8 mouse cellular contexts compared by ENCODE assay signal in genomic region chr14:124410945-124411344, GRCm38 (mm10).
DNase-seq lines count a peak whose midpoint lies in the region; ATAC-seq and TF ChIP-seq lines count a peak whose summit lies in the region.

No protein-coding gene starts in this region.

- H3K36me3 ChIP-seq in forebrain, embryonic 12.5 days (replicated peaks): no peaks in the 10 kb centered on the region
- H3K36me3 ChIP-seq in forebrain, embryonic 16.5 days (ENCODE audit: control insufficient read depth, insufficient read depth): no peaks in the 10 kb centered on the region
- no peaks in the 10 kb centered on the region for H3K36me3 ChIP-seq in limb, embryonic 14.5 days (ENCODE audit: control insufficient read depth, insufficient read depth, low read length)
- no peaks in the 10 kb centered on the region for H3K36me3 ChIP-seq in limb, embryonic 10.5 days
- H3K36me3 ChIP-seq in intestine, embryonic 16.5 days (ENCODE audit: control insufficient read depth, insufficient read depth, low read length): no peaks in the 10 kb centered on the region

- ATAC-seq in forebrain, embryonic 12.5 days (ENCODE audit: low FRiP score): peak; percentile 63
- ATAC-seq in forebrain, embryonic 16.5 days: no peak
- ATAC-seq in limb, embryonic 14.5 days (ENCODE audit: low FRiP score, low read depth): no peak
- no peak for ATAC-seq in intestine, embryonic 16.5 days

- no peaks in the 10 kb centered on the region for H3K9me3 ChIP-seq in forebrain, embryonic 12.5 days
- H3K9me3 ChIP-seq in forebrain, embryonic 16.5 days (ENCODE audit: control insufficient read depth, low read length): no peaks in the 10 kb centered on the region
- H3K9me3 ChIP-seq in limb, embryonic 14.5 days (ENCODE audit: control insufficient read depth, low read length): no peaks in the 10 kb centered on the region
- H3K9me3 ChIP-seq in limb, embryonic 10.5 days (replicated peaks): no peaks in the 10 kb centered on the region
- H3K9me3 ChIP-seq in intestine, embryonic 16.5 days (ENCODE audit: control insufficient read depth, low read length): no peaks in the 10 kb centered on the region

- DNase-seq in limb, embryonic 14.5 days (ENCODE audit: low spot score): peak; percentile 4
- no peak for DNase-seq in limb, embryonic 10.5 days (ENCODE audit: low spot score)
- peak; percentile 26 for DNase-seq in Muller cell, postnatal 12 days (ENCODE audit: inconsistent ontology term)
- peak; percentile 36 for DNase-seq in forelimb bud, embryonic 11.5 days (ENCODE audit: low read depth, low spot score)
- DNase-seq in testis, postnatal 10 days (ENCODE audit: low spot score): no peak

- no peak for TF ChIP-seq POLR2A in limb, embryonic 14.5 days (IDR thresholded peaks at IDR 0.05; ENCODE audit: borderline replicate concordance, extremely low read depth, insufficient read depth, insufficient read length)

- WGBS in forebrain, embryonic 12.5 days: 0% methylated on average over 1 of the region's 1 CpGs
- WGBS in forebrain, embryonic 16.5 days: 2% methylated on average over 1 of the region's 1 CpGs
- WGBS in limb, embryonic 14.5 days: 3% methylated on average over 1 of the region's 1 CpGs
- 2% methylated on average over 1 of the region's 1 CpGs for WGBS in limb, embryonic 10.5 days
- WGBS in intestine, embryonic 16.5 days: 2% methylated on average over 1 of the region's 1 CpGs

- no peak overlapping the region for H3K4me2 ChIP-seq in forebrain, embryonic 12.5 days
- no peak overlapping the region for H3K4me2 ChIP-seq in forebrain, embryonic 16.5 days (ENCODE audit: low read length)
- H3K4me2 ChIP-seq in limb, embryonic 14.5 days (replicated peaks; ENCODE audit: low read depth, low read length, severe bottlenecking): no peak overlapping the region
- no peak overlapping the region for H3K4me2 ChIP-seq in intestine, embryonic 16.5 days (ENCODE audit: low read depth, low read length)

- H3K4me3 ChIP-seq in forebrain, embryonic 12.5 days (replicated peaks): no peak overlapping the region
- no peak overlapping the region for H3K4me3 ChIP-seq in forebrain, embryonic 16.5 days (replicated peaks; ENCODE audit: low read length)
- no peak overlapping the region for H3K4me3 ChIP-seq in limb, embryonic 14.5 days (replicated peaks; ENCODE audit: low read length)
- H3K4me3 ChIP-seq in limb, embryonic 10.5 days: no peak overlapping the region
- H3K4me3 ChIP-seq in intestine, embryonic 16.5 days (ENCODE audit: low read length): no peak overlapping the region

- no peaks in the 10 kb centered on the region for H3K27me3 ChIP-seq in forebrain, embryonic 12.5 days
- H3K27me3 ChIP-seq in forebrain, embryonic 16.5 days (replicated peaks; ENCODE audit: control insufficient read depth, insufficient read depth, low read length): no peaks in the 10 kb centered on the region
- H3K27me3 ChIP-seq in limb, embryonic 14.5 days (ENCODE audit: control insufficient read depth, insufficient read depth, low read length): no peaks in the 10 kb centered on the region
- H3K27me3 ChIP-seq in limb, embryonic 10.5 days (ENCODE audit: low read depth, poor library complexity, severe bottlenecking): no peaks in the 10 kb centered on the region
- no peaks in the 10 kb centered on the region for H3K27me3 ChIP-seq in intestine, embryonic 16.5 days (replicated peaks; ENCODE audit: control insufficient read depth, insufficient read depth, low read length)

- H3K27ac ChIP-seq in forebrain, embryonic 12.5 days: no peak overlapping the region
- H3K27ac ChIP-seq in forebrain, embryonic 16.5 days (ENCODE audit: low read length): no peak overlapping the region
- H3K27ac ChIP-seq in limb, embryonic 14.5 days (replicated peaks; ENCODE audit: low read depth, low read length): no peak overlapping the region
- H3K27ac ChIP-seq in limb, embryonic 10.5 days: no peak overlapping the region
- H3K27ac ChIP-seq in intestine, embryonic 16.5 days (ENCODE audit: low read length): no peak overlapping the region

- no peak overlapping the region for H3K9ac ChIP-seq in forebrain, embryonic 12.5 days
- no peak overlapping the region for H3K9ac ChIP-seq in forebrain, embryonic 16.5 days (replicated peaks; ENCODE audit: low read depth, low read length)
- no peak overlapping the region for H3K9ac ChIP-seq in limb, embryonic 14.5 days (ENCODE audit: low read depth, low read length, severe bottlenecking)
- H3K9ac ChIP-seq in intestine, embryonic 16.5 days (ENCODE audit: low read depth, low read length): no peak overlapping the region

- H3K4me1 ChIP-seq in forebrain, embryonic 12.5 days: no peaks in the 10 kb centered on the region
- H3K4me1 ChIP-seq in forebrain, embryonic 16.5 days (replicated peaks; ENCODE audit: control insufficient read depth, insufficient read depth, low read length): no peaks in the 10 kb centered on the region
- H3K4me1 ChIP-seq in limb, embryonic 14.5 days (ENCODE audit: control insufficient read depth, insufficient read depth, low read length): no peaks in the 10 kb centered on the region
- no peaks in the 10 kb centered on the region for H3K4me1 ChIP-seq in limb, embryonic 10.5 days
- no peaks in the 10 kb centered on the region for H3K4me1 ChIP-seq in intestine, embryonic 16.5 days (ENCODE audit: control insufficient read depth, insufficient read depth, low read length)

Comparison
In these comparisons a context has a peak if more than half of its experiments do, and no peak if none do; other contexts are left out.
1. DNase-seq: peak in limb, embryonic 14.5 days (single experiment), Muller cell, postnatal 12 days (single experiment) and forelimb bud, embryonic 11.5 days (single experiment); none in limb, embryonic 10.5 days (single experiment) and testis, postnatal 10 days (single experiment).